Mouse (Mus musculus) CH12.LX (cell line): ENCODE measurements at regions not wholly inside any gene's neighbourhood (a gene's known extent, or its start where the extent isn't known, plus 50 kb on each side); places are given as distances from the start of the nearest gene placed in this dataset.

ENCODE experiments used
- CTCF ChIP-seq, 2 experiments: IDR thresholded peaks in 1 of 2; conservative IDR thresholded peaks in 1 of 2; 2 replicates each; pipeline ENCODE4 v1.5.1; 2011 to 2012; ENCODE audit warnings: low read depth in 2 of 2, low read length in 2 of 2, improper control_type of control experiment in 1 of 2, inconsistent platforms in 1 of 2, mild to moderate bottlenecking in 1 of 2, moderate library complexity in 1 of 2
- E2F4 ChIP-seq: IDR thresholded peaks from 2 replicates; pipeline ENCODE4 v1.6.1; 2011; ENCODE audit warnings: low read depth, low read length, improper control_type of control experiment; ENCODE audit not compliant: insufficient replicate concordance
- KAT2A ChIP-seq: IDR thresholded peaks from 2 replicates; pipeline ENCODE4 v1.6.1; 2012; ENCODE audit warnings: low read length, improper control_type of control experiment, inconsistent platforms; ENCODE audit not compliant: insufficient replicate concordance
- POLR2A ChIP-seq: IDR thresholded peaks from 2 replicates; pipeline ENCODE4 v1.6.1; 2011; ENCODE audit warnings: low read depth, mild to moderate bottlenecking, improper control_type of control experiment, low read length
- SMC3 ChIP-seq: IDR thresholded peaks from 2 replicates; pipeline ENCODE4 v1.6.1; 2011; ENCODE audit warnings: low read depth, low read length, improper control_type of control experiment

DNA sequence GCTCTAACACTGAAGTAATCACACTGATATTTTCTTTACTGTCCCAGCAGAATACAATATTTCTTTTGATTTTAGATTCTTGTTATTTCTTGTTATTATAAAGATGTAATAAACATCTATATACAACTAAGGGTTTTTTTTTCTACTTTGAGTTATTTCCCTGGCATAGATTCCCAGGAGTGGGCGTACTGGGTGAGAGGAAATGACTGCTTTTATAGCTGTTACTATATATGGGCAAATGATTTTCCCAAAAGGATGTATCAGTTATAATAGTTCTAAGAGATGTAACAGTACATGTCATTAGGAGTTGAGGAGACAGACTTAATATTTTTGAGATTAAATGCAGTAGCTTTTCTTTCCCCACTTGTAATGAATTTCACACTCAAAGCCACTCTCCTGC is 109.6 kb downstream of the E030025P04Rik start:
- TF ChIP-seq SMC3 (no peak), E2F4 (no peak), CTCF (conservative IDR thresholded peaks at IDR 0.05 in 1 of 2, IDR thresholded peaks at IDR 0.05 in 1 of 2; ENCODE audit: low read depth in 2 of 2, low read length in 2 of 2) (no peak), KAT2A (no peak), POLR2A (no peak)
